Mouse (Mus musculus) bone marrow macrophage, adult 2 months (primary cell): Measurements from ENCODE around the gene Lhfpl2.

Source experiments
- CTCF ChIP-seq: IDR thresholded peaks from 2 replicates; pipeline ENCODE4 v1.5.1; 2012; ENCODE audit warnings: low read depth, mild to moderate bottlenecking, low read length, moderate library complexity
- POLR2A ChIP-seq: IDR thresholded peaks from 2 replicates; pipeline ENCODE4 v1.6.1; 2012; ENCODE audit warnings: mild to moderate bottlenecking, low read depth, low read length, borderline replicate concordance

- TF ChIP-seq POLR2A (no peak), CTCF (no peak)
Measured at GRCm38 (mm10) chr13:94060461-94060860, 2.9 kb downstream of the Lhfpl2 start.
